Mouse (Mus musculus) inflammation-experienced regulatory T-cells, adult 6 months (primary cell): ENCODE data around the gene Spty2d1. TPM values are rescaled to one million over a fixed set of nuclear protein-coding genes. Genes with fewer than 3 reads are reported as not detected.
A peak's percentile ranks its signal among the peaks of the same experiment; 100 is the strongest.
"Not testable (repeated sequence)": the region's sequence is repeated elsewhere in the genome, so short reads cannot be mapped to it uniquely, and the experiment has no call there.

Experiments used
- ATAC-seq: one replicate; pipeline ENCODE4 v1.8.0; 2017
- polyA plus RNA-seq, 3 experiments: library from polyadenylated mRNA; unstranded; fragments of 100-300 nt; shearing (Covaris generic); gene quantifications; one replicate each; pipeline ENCODE4 v1.2.1; 2017

Spty2d1 gene
- 10 to 100 TPM; 28.3 to 49.5 (median 29.4) TPM for polyA plus RNA-seq

- ATAC-seq: peak; percentile 87
Measured at GRCm38 (mm10) chr7:47008168-47008993, at the start of gene Spty2d1. Gene Spty2d1 (minus strand): TSS chr7:47008411.

GRCm38 (mm10) chr7:47056273-47056672, 48.1 kb upstream of the Spty2d1 start:
- no peak for ATAC-seq

GRCm38 (mm10) chr7:47055744-47056143, 47.5 kb upstream of the Spty2d1 start:
- no peak for ATAC-seq

DNA sequence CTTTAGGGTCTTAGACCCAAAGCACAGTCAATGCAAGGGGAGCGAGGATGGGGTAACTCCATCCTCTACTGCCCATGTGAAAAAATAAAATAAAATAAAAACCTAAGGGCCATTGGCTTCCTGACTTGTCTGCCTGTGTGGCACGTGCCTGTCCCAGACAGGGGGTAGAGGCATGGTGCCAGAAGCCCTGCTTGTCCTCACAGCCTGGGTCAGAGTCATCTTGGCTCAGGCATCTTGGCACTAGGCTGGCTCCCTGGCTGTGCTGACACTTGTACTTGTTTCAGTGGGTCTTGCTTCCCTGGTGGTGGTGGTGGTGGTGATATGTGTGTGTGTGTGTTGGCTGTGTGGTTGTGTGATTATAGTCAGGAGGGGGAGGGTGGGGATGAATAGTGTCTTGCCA, 46.5 kb upstream of the Spty2d1 start:
- no peak for ATAC-seq

- no peak for ATAC-seq
Measured at GRCm38 (mm10) chr7:47053287-47053686, 45.1 kb upstream of the Spty2d1 start.

- ATAC-seq: no peak
Measured at GRCm38 (mm10) chr7:47052276-47052675, 44.1 kb upstream of the Spty2d1 start.

- no peak for ATAC-seq
Measured at GRCm38 (mm10) chr7:47051404-47052151, 43.4 kb upstream of the Spty2d1 start.

GRCm38 (mm10) chr7:47050766-47051165, 42.6 kb upstream of the Spty2d1 start:
- peak; percentile 72 for ATAC-seq

- peak; percentile 97 for ATAC-seq
Measured at GRCm38 (mm10) chr7:47050366-47050765, 42.2 kb upstream of the Spty2d1 start, which contains the start of gene Tmem86a. Gene Tmem86a (plus strand): TSS chr7:47050601.

GRCm38 (mm10) chr7:47042823-47043490, 34.7 kb upstream of the Spty2d1 start:
- ATAC-seq: no peak

DNA sequence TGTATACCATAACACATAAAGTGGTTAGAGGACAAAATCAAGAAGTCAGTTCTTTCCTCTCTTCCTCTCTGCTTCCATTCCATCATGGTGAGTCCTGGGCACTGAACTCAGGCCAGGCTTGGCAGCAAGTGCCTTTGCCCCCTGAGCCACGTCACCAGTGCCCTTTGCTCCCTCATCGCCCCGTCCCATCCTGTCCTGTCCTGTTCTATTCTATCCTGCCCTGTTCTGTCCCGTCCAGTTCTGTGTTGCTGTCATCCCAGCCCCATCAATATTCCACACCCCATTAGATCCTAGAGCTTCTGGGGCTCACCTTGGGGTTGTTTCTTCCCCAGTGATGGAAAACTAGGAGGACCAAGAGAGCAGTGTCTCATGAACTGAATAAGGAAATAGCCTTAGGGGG, 33.9 kb upstream of the Spty2d1 start:
- no peak for ATAC-seq

DNA sequence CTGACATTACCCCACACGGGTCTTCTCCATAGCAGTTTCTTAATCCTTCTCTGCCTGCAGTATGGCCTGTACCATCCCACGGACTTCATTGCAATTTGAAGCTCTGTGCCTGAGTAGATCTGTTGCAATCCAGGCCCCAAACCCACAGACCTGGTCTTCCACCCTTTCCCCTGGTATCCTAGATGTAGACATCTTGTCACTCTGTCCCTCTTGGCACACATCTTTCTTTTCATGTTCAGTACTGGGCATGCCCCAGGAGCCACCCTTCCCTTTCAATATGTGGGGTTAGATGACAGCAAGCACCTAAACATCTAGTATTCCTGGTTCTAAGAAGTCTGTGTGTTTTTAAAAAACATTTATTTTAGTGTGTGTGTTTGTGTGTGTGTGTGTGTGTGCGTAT, 33.5 kb upstream of the Spty2d1 start:
- no peak for ATAC-seq

GRCm38 (mm10) chr7:47035426-47035825, 27.2 kb upstream of the Spty2d1 start:
- ATAC-seq: no peak

DNA sequence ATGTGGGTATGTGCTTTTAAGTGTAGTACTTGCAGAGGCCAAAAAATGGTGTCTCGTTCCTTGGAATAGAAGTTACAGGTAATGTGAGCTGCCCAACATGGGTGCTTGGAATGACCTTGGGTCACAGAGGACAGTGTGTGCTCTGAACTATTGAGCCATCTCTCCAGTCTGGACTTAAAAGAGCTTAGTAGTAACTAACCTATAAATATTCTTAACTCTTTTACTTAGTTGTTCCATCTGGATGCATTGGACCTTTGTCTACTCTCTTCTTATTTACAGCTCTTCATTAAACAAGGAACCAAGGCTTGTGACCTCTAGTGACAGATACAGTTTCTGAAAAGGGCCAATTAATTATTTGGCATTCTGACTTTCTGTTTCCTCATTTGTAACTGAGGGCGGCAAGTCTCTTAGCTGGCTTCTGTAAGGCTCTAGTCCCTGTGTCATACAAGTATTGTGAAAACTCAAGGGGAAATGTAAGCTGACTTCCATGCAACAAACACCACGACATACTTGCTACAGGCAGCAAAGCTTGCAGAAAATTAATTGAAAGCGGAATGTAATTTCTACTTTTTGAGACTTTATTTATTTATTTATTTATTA, 26.7 kb upstream of the Spty2d1 start:
- ATAC-seq: no peak

GRCm38 (mm10) chr7:47031371-47031770, 23.2 kb upstream of the Spty2d1 start:
- ATAC-seq: peak; percentile 32

DNA sequence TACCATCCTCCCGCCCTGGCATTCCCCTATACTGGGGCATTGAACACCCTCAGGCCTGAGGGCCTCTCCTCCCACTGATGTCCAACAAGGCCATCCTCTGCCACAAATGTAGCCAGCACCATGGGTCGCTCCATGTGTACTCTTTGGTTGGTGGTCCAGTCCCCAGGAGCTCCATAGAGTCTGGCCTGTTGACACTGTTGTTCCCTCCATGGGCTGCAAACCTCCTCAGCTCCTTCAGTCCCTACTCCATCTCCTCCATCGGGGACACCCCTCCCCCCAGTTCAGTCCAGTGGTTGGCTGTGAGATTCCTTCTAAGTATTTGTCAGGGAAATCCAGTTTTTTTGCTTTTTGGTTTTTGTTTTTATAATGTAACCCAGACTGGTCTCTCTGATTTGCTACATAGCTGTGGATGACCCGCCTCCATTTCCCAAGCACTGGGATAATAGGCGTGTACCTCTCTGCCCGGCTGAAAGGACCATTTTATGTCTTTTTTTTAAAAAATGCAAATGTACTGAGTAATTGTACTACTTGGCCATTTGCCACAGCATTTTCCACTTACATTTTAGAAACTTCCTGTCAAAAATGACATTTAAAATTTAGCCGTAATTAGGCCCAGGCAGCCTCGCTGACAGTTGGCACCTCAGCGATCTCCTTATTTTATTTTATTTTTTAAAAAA, 22.4 kb upstream of the Spty2d1 start:
- peak; percentile 61 for ATAC-seq

- no peak for ATAC-seq
Measured at GRCm38 (mm10) chr7:47027520-47027919, 19.3 kb upstream of the Spty2d1 start.

- not testable (repeated sequence) for ATAC-seq
Measured at GRCm38 (mm10) chr7:47026899-47027298, 18.7 kb upstream of the Spty2d1 start.

GRCm38 (mm10) chr7:47025429-47025828, 17.2 kb upstream of the Spty2d1 start:
- ATAC-seq: no peak

- no peak for ATAC-seq
Measured at GRCm38 (mm10) chr7:47024454-47024853, 16.2 kb upstream of the Spty2d1 start.

DNA sequence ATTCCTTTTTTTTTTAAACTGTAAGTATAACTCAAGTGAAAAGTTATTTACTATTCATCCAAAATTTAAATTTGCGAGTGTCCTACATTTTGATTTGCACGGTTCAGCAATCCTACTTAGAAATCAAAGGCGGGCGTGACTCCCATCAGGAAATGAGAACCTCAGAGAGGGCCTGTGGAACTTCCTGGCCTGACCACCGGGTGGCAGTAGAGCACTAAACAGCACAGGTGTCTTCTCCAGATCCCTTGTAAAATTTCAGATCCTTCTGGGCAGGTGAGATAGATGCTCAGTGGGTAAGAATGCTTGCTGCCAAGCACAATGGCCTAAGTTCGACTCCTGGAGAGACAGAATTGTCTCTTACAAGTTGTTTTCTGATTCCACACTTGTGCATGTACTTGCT, 15.3 kb upstream of the Spty2d1 start:
- ATAC-seq: peak; percentile 54

- ATAC-seq: peak; percentile 96
Measured at GRCm38 (mm10) chr7:47022482-47022881, 14.3 kb upstream of the Spty2d1 start.
